Mouse (Mus musculus) left cerebral cortex, adult 9 months (tissue): Measurements from ENCODE around the gene Nt5dc3.

Source experiments
- DNase-seq, 2 experiments: peaks; one replicate each; pipeline ENCODE4 v3.0.0; 2022; ENCODE audit warnings: low spot score in 2 of 2

The Nt5dc3 gene

DNA sequence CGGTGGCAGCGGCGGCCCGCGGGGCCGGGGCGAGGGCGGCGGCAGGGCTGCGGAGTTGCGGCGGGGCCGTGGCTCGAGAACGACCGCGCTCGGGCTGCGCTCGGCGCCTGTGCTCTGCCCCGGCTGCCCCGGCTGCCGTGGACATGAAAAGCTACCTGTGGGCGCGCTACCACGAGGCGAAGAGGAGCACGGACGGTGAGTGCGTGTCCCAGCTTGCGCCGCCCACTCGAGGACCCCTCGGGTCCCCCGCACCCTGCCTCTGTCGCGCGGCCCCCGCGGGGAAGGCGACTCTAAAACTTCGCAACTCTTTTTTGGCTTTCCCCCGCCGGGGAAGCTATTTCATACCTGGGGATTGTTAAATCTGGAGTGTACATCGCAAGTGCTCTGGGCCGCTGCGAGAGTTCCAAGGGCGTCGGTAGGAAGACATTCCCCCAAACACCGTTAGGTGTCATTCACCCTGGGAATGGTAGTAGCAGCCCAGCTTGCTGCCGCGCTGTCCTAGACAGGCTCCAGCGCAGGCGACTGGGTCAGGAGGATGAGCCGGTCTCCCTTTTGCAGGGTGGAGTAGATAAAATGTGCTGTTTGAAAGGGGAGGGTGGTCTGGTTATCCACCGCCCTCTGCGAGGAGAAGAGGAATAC is 431 bp downstream of the Nt5dc3 start:
- peak in 1 of 2 experiments; percentile 51 for DNase-seq

DNA sequence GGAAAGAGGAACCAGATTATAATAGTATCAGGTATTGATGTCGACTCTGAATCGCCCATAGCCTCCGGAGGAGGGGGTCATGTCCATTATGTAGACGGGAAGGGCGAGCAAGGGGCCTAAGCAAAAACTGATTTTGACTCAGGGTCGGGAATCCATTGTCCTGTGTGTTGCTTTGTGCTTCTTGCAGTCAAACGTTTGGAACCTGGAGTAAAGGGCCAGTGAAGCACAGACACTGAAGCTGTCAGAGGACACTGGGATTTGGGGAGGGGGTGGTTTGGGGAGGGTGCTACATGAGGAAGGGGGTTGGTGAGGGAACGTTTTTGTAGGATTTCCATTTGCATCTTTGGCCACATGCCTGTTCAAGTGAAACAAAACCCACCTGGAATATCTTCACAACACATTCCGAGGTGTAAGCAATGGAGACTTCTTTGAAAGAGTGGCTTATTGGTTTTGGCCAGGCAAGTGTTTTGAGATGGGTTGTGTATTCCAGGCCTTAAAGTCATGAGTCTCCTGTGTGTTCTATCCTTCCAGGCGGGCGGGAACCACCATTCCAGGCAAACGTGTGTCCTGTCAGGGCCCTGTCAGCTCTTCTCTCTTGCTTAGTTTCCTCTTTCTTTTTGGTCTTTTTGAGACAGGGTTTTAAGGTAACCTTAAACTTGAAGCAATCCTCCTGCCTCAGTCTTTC is 1.2 kb downstream of the Nt5dc3 start:
- DNase-seq = no peak

DNA sequence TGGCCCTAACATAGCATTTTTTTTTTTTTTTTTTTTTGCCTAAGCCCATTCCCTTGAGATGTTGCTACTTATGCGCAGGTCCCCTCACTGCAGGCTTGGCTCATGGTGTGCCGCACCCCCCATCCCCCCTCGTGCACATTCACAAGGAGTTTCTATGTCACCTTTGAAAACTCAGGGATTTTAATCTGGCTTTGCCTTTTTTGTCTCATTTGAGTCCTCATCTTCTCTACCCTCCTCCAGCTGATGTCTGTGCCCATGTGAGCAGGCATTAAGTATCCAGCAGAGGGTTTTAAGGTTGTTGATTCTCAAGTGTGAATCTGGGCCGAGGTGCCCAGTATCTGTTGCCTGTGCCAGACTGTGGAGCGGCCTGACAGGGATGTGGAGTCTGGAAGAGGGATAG is 2.8 kb downstream of the Nt5dc3 start:
- no peak for DNase-seq

DNA sequence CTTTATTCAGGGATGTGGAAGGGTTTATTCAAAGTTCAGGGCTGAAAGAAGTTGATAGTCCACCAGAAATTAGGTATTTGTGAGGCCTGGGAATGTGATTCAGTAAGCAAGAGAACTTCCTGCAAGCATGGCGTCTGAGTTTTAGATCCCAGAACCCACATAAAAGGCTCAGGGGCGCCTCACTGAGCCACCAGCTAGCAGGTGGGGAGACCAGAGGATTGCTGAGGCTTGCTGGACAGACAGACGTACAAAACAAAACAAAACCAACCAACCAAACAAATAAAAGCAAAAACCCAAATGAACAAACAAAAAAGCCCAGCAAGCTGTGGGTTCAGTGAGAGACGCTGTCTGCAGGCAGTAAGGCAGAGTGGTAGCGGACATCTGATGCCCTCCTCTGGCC is 3.9 kb downstream of the Nt5dc3 start:
- no peak for DNase-seq

DNA sequence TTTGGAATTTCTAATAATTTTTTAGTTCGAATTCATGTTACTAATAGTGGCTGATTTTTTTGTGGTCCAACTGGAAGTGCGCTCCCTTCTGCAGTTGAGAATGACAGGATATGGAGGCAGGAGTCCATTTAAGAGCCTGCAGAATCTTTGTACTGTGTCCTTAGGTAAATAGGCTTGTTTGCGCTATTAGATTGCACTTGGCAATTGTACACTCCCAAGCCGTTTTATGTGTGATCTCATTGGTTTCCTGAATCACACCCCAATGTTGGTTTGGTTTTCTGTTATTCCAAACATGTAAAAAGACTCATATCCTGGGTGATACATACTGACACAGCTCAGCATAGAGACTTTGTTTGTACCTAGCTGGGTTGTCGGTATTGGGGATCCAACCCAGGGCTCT is 4.8 kb downstream of the Nt5dc3 start:
- no peak for DNase-seq

DNA sequence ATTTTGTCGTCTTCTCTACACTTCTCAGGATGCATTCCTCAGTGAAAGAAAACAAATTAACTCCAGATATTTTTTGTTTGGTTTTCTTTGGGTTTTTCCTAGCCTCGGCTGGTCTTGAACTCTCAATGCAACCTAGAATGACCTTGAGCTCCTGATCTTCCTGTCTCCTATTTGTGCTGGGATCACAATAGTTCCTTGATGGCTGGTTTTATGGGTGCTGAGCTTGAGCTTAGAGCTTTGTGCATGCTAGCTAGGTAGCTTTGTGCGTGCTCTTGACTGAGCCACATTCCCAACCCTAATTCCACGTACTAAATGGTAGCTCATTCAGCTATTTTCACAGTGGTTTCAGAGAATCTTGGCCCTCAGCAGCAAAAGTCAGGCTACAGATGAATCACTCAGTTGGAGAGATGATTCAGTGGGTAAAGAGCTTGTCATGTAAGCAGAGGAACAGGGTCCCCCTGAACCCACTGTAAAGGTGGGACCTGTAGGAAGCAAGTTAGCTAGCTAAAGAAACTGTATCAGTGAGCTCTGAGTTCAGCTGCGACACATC is 5.4 kb downstream of the Nt5dc3 start:
- no peak for DNase-seq

DNA sequence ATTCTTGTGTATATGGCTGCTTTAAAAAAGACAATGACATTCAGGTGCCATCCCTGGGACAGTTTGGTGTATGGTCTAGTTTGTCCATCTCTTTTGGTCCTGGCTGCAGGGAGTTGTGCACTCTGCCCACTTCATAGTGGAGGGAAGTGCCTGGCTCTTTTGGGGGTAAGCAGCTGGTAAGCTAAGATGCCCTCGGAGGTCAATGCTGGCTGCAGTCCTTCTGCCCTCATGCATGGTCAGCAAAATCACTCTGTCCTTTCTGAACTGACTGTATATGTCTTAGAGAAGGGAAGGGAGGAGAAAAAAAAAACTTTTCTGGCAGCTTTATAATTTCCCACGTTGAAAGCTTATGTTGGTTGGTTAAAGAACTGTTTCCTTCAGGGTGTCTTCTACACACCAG is 6.6 kb downstream of the Nt5dc3 start:
- DNase-seq = no peak

DNA sequence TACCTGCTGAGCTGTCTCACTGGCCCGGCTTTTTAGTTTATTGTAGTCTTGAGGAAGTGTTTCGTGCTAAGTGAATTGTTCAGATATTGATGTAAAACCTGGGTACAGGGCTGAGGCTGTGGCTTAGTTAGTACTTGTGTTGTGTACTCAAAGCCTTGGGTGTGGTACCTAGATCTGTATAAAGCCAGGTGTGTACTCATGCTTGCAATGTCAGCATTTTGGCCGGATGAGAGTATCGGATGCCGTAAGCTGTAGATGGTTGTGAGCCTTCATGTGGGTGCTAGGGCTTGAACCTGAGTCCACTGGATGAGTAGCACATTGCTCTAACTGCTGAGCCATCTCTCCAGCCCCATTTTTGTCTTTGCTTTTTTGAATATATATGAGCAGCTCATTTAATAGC is 7.3 kb downstream of the Nt5dc3 start:
- no peak for DNase-seq

DNA sequence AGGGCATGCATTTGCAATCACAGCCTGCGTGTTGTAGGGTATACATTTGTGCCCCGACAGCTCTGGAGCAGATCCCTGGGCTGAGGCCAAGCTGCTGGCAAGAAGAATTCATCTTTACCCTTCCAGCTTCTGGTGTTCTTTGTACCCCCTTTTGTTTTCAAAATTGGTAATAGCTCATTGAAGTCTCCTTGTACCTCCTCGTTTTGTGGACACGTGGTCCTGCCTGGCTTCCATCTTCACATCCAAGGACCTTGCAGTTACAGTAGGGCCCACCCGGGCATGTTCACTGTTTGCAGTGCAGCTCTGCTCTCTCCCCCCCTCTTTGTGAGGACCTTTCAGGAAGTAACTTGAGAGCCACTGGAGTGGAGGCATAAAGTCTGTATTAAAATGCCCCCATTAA is 9.4 kb downstream of the Nt5dc3 start:
- DNase-seq = no peak

DNA sequence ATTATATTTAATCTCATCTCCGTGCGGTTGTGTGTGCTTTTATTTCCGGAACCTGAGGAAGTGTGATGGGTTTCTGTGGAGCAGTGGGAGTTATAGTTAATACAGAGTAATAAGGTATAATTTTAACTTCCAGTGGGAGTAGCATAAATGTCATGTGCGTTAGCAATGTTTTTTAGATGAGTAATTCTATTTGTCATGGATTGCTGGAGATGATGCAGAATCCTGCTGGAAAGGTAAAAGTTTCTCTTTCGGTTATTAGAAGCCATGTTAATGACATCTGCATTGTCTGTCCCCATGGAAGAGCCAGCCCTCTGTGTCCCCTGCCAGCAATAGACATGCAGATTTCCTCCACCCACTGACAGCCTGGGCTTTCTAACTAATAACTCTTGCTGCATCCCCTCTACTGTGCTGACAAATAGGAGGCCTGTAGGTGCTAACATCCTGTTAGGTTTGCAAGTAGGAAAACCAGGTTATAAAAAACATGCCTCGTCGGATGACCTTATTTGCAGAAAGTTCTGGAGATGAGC is 10.4 kb downstream of the Nt5dc3 start:
- DNase-seq = no peak

DNA sequence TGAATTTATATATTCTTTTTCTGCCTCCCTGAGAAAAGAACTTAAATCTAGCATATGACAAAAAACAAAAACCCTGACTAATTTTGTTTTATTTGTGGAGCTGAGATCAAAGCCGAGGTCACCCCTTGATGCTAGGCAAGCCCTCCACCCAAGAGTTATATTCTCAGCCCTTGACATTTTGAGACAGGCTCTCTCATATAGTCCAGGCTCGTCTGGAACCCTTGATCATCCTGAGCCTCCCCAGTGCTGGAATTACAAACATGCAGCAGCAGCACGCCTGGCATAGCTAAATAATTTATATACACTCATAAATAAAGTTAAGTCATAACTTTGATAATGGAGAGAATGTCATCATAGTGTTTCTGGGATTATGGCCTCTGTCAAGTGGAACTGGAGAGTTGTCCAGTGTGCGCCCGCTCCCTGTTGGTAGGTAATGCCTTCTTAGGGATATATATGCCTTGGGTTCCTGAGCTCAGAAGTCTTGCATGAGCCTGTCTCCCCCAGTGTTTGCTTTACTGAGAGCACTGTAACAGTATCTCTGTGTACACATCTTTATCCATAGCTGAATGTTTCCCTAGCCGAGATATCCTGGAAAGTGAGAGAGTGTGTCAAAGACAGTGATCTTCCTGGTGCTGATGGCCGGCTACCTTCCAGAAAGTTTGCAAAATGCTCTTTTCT is 12.8 kb downstream of the Nt5dc3 start:
- DNase-seq = no peak

DNA sequence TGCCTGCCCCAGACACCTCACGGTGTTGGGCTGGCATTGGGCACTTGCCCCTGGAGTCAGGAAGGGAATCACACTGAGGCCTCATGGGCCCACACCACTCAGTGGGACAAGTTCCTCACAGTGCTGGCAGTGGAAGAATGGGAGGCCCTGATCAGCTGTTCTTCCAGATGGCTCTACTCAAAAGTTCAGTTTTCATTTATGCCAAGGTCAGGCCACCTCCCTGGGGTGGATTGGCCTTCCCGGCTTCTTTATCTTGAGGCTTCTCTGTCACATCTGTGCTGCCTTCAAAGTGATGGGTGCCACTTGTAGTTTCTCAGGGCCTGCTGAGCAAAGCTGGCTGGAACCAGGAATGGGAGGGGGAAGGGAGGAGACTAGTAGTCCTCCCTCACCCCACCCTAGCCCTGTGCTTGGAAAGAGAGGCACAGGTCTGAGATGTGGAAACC is 14.7 kb downstream of the Nt5dc3 start:
- DNase-seq = no peak

DNA sequence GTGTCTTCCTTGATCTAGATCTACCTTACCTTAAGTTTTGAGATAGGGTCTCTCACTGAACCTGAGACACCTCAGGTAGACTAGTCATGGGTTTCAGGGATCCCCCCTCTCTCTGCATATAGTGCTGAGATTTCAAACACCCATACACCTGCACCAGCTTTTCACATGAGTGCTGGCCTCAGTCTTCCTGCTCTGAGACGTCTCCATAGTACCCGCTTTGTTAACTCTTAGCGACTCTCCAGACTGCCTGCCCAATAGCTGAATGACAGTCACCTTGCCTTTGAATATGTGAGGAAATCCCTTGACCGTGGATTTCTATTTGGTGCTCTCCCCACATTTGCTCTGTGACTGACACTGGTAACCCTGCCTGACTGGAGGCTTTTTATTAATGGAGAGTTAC is 15.4 kb downstream of the Nt5dc3 start:
- no peak for DNase-seq

DNA sequence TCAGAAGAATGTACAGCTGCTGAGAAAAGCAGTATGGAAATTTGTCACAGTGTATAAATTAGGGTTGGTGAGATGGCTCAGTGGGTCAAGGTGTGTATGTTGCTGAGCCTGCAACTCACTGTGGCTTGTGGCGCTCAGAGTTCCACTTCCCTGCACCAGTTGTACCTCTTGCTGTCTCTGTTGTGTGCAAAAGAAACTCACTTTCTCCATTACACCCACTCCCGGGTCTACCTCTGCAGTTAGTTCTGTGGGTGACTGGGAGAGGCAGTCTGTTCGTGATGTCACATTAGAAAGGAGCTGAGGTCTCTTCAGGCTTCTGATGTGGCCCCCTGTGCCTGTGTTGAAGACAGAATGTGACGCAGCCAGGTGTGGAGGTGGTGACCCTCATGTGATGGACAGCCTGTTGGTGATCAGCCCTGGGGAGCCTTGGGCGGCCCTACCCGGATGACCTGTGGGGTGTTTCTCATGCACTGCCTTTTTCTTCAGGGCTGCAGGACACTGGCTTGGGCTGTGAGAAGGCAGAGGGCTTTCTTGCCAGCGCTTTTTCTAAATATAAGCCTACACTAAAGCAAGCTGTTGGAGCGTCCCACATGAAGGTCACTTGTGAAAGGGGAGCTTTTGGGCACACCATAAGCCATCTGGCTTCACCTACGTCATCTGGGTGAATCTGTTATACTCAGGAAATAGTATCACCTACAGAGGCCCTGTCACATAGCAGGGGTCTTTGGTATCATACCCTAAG is 16.2 kb downstream of the Nt5dc3 start:
- DNase-seq = no peak

DNA sequence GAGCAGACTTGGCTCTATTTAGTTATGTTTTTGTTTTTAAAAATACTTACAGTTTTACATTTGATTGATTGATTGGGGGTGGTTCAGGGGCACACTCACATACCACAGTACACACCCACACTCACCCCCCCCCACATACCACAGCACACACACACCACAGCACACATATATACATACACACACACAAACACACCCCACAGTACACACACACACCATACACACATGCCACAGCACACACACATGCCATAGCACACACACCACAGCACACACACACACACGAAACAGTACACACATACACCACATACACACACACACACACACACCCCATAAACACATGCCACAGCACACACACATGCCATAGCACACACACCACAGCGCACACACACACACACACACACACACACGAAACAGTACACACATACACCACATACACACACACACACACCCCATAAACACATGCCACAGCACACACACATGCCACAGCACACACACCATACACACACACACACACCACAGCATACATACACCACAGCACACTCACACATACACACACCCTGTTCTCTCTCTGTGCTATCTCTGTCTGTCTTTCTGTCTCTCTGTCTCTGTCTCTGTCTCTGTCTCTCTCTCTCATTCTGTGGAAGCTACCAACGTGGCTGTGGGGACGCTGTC is 17.4 kb downstream of the Nt5dc3 start:
- DNase-seq = no peak

DNA sequence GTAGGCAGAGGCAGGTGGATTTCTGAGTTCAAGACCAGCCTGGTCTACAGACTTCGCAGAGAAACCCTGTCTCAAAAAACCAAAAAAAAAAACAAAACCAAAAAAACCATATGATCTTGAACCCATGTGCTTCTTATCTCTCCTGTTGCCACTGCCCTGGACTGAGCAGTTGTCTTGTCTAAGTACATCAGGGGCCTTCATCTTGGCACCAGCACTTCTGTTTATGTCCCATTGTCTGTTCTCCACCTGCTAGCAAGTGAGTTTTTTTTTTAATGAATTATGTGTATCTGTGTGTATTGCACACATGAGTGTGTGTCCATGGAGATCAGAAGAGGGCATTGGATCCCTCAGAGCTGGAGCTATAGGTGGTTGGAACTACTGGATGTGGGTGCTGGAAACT is 28.6 kb downstream of the Nt5dc3 start:
- no peak for DNase-seq

DNA sequence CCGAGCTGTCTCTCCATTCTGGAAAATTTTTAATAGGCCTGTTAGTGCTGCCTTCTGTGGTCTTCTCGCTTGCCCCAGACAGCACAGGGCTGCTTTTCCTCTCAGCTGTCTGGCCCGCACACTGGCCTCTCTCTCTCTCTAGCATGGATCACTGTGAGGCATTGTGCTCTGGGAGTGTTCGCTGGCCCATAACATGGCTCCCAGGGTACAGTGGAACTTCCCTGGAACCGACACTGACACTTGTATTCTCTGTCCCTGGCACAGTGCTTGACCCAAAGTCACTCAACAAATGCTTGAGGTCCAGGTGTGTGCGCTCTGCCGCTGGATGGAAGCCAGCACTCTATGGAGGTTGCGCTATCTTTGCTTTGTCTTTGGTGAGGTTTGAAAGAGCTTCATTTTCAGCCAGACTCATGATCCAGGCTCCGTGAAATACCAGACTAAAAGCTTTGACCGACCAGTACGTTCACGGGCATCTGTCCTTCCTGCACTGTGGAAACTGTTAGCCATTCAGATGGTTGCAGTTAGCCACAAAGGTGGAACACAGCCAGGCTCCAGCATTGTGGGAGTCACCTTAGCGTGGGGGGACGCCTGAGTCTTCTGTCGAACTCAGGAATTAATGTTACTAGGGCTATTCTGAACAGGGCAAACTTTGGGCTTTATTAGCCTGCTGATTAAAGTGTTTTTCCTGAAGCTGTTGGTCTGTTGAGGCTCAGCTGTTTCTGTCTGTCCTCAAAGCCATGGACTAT is 29.4 kb downstream of the Nt5dc3 start:
- no peak for DNase-seq

DNA sequence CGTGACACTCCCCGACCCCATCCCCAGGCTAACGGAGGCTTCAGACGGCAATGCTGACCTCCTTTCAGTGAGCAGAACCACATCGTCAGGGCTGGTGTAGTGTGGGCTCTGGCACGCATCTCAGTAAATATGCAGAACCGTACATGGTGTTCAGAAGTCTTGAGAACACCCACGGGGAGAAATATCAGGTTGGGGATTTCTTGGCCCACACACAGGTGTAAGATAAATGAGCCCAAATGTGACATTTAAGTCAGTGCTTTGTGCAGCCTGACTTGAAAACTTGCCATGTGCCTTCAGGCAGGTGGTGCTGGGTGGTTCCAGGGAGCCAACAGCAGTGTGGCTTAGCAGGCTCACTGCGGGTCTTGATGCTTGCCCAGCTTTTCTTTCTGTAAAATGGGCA is 31.2 kb downstream of the Nt5dc3 start:
- DNase-seq = peak in 1 of 2 experiments; percentile 62

DNA sequence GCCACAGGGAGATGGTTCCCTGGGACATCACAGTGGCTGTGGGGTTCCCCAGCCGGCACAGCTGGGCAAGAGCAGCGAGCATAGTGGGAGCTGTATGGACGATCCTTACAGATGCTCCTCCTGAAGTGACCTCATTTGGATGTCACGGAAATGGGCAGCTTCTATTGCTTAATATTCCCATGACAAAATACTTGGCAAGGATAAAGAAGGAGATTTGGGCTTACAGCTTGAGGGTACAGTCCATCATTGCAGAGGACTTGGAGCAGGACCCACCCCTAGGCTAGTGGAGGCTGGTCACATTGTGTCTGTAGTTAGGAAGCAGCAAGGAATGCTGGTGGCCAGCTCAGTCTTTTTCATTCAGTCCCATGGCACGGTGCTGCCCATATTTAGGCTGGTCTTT is 31.8 kb downstream of the Nt5dc3 start:
- DNase-seq = no peak

DNA sequence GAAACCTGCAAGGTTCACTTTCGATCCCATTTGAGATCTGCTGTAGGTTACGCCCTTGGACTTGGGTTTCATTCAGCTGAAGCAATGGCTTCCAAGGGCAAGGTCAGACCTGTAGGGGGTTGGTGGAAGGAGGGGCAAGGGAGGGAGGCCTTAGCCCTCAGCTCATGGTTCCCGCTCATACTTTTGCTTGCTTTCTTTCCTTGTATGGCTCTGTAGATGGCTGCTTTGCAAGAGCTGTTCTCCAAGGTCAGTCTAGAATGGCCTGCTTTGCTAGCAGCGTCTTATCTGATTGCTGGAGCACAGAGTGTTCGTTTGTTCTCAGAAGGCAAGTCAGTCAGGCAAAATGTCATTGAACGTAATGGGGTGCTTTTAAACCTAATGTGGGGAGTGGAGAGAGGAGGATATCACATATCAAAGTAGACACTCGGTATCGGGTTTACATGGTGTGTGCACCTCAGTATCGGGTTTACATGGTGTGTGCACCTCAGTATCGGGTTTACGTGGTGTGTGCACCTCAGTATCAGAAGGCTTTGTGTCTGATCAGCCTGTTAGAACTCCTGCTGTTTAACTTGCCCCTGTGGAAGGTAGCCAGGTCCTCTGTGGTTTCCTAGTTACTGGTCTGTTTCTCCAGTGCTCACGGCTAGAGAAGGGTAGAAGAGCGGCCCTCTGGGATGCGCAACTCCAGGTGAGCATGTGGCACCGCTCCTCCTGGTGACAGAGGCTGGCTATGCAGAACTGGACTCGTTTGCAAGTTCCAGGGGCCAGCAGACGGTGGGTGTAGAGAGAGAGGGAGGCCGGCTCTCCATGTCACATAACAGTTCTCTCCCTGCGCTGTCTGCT is 35.7 kb downstream of the Nt5dc3 start:
- DNase-seq = no peak
